In genomic region chr5:107288427-107289233, GRCm38 (mm10) we compare ENCODE assay signal across 8 mouse cellular contexts. TPM values are rescaled to one million over a fixed set of nuclear protein-coding genes. Genes with fewer than 3 reads are reported as not detected.
DNase-seq lines count a peak whose midpoint lies in the region; ATAC-seq and TF ChIP-seq lines count a peak whose summit lies in the region.

No protein-coding gene starts in this region.

- WGBS in heart, embryonic 11.5 days (ENCODE audit: insufficient replicate concordance): under 1% methylated on average over 62 of the region's 62 CpGs
- WGBS in limb, embryonic 10.5 days: under 1% methylated on average over 62 of the region's 62 CpGs
- under 1% methylated on average over 62 of the region's 62 CpGs for WGBS in midbrain, embryonic 12.5 days
- WGBS in small intestine, adult 2 months: 4% methylated on average over 62 of the region's 62 CpGs

- peak overlapping the region; percentile 90 for H3K4me2 ChIP-seq in heart, embryonic 11.5 days
- peak overlapping the region; percentile 99 for H3K4me2 ChIP-seq in midbrain, embryonic 12.5 days (replicated peaks)

- peaks cover 0 to 2% of the 10 kb centered on the region in 2 experiments; a peak in 1 of 4 replicates for H3K4me1 ChIP-seq in ES-E14 (ENCODE audit: control insufficient read depth in 2 of 2, insufficient read depth in 2 of 2, low read length in 2 of 2, poor library complexity in 1 of 2)
- H3K4me1 ChIP-seq in heart, embryonic 11.5 days (ENCODE audit: control insufficient read depth, insufficient read depth, low read length): 0 out of 2 replicates have a peak, but pooled peaks cover 6% of the 10 kb centered on the region
- peaks cover 37% of the 10 kb centered on the region for H3K4me1 ChIP-seq in limb, embryonic 10.5 days
- peaks cover 13% of the 10 kb centered on the region for H3K4me1 ChIP-seq in midbrain, embryonic 12.5 days
- peaks cover 4% of the 10 kb centered on the region; the same call in 1 of the 2 replicates for H3K4me1 ChIP-seq in small intestine, adult 2 months (ENCODE audit: control insufficient read depth, insufficient read depth, insufficient read length, low read length)

- no peak for DNase-seq in frontal cortex, postnatal 10 days (ENCODE audit: low spot score in 2 of 2)
- no peak for DNase-seq in ES-E14 (ENCODE audit: low read depth, low spot score)
- peak; percentile 64 for DNase-seq in limb, embryonic 10.5 days (ENCODE audit: low spot score)

- TF ChIP-seq CTCF in small intestine, adult 2 months (IDR thresholded peaks at IDR 0.05; ENCODE audit: extremely low read depth, insufficient read length, insufficient replicate concordance, low read depth, low read length): no peak

- no peaks in the 10 kb centered on the region for H3K36me3 ChIP-seq in ES-E14 (ENCODE audit: control insufficient read depth, insufficient read depth, low read length, poor library complexity, severe bottlenecking)
- no peaks in the 10 kb centered on the region for H3K36me3 ChIP-seq in heart, embryonic 11.5 days (ENCODE audit: control insufficient read depth, insufficient read depth, low read length)
- no peaks in the 10 kb centered on the region for H3K36me3 ChIP-seq in limb, embryonic 10.5 days
- no peaks in the 10 kb centered on the region for H3K36me3 ChIP-seq in midbrain, embryonic 12.5 days
- no peaks in the 10 kb centered on the region for H3K36me3 ChIP-seq in small intestine, adult 2 months (ENCODE audit: control insufficient read depth, insufficient read depth, low read length)

- in situ Hi-C loops in ES-E14 (cut with MboI; ENCODE audit: low sequenced_read_pairs in 2 of 2, unreplicated experiment in 2 of 2): loop anchor here in 1 of 2 experiments (25.0 kb wide), 1 partner anchor 826 kb away; the partner anchor contains the start of gene Barhl2

- no peak for TF ChIP-seq POLR2A in small intestine, adult 2 months (IDR thresholded peaks at IDR 0.05; ENCODE audit: low read depth, low read length)

- no peaks in the 10 kb centered on the region for H3K9me3 ChIP-seq in ES-E14 (ENCODE audit: control insufficient read depth, insufficient read depth, low read depth, low read length)
- no peaks in the 10 kb centered on the region for H3K9me3 ChIP-seq in heart, embryonic 11.5 days (replicated peaks; ENCODE audit: control insufficient read depth, low read length)
- H3K9me3 ChIP-seq in limb, embryonic 10.5 days (replicated peaks): no peaks in the 10 kb centered on the region
- H3K9me3 ChIP-seq in midbrain, embryonic 12.5 days: no peaks in the 10 kb centered on the region

- ATAC-seq in frontal cortex, adult (ENCODE audit: low TSS enrichment): peak; percentile 17
- ATAC-seq in common myeloid progenitor, adult 5-6 weeks (replicated peaks; ENCODE audit: low read depth, poor library complexity, severe bottlenecking): peak; percentile 24
- ATAC-seq in heart, embryonic 11.5 days (replicated peaks; ENCODE audit: insufficient number of reproducible peaks, low FRiP score, low TSS enrichment): peak; percentile 43
- peak; percentile 55 for ATAC-seq in midbrain, embryonic 12.5 days (ENCODE audit: low FRiP score, low read depth)

- no peak overlapping the region for H3K27ac ChIP-seq in ES-E14 (ENCODE audit: insufficient read depth, low read depth, low read length, poor library complexity, severe bottlenecking)
- peak overlapping the region; percentile 85 for H3K27ac ChIP-seq in heart, embryonic 11.5 days (ENCODE audit: low read depth, low read length)
- H3K27ac ChIP-seq in limb, embryonic 10.5 days: peak overlapping the region; percentile 93
- H3K27ac ChIP-seq in midbrain, embryonic 12.5 days (replicated peaks): peak overlapping the region; percentile 79
- H3K27ac ChIP-seq in small intestine, adult 2 months (ENCODE audit: insufficient read depth, low read depth, low read length): peak overlapping the region; percentile 68

- H3K27me3 ChIP-seq in heart, embryonic 11.5 days (ENCODE audit: control insufficient read depth, insufficient read depth, low read length): 0 out of 2 replicates have a peak, but pooled peaks cover 3% of the 10 kb centered on the region
- peaks cover 23% of the 10 kb centered on the region for H3K27me3 ChIP-seq in limb, embryonic 10.5 days (ENCODE audit: low read depth, poor library complexity, severe bottlenecking)
- peaks cover 31% of the 10 kb centered on the region for H3K27me3 ChIP-seq in midbrain, embryonic 12.5 days
- peaks cover 17% of the 10 kb centered on the region for H3K27me3 ChIP-seq in small intestine, adult 2 months (ENCODE audit: control insufficient read depth, insufficient read depth, low read length)

- H3K4me3 ChIP-seq in ES-E14 (ENCODE audit: insufficient read depth in 1 of 2, low read depth in 1 of 2, low read length in 2 of 2, poor library complexity in 1 of 2, severe bottlenecking in 1 of 2): peak overlapping the region; percentile 69 to 70
- peak overlapping the region; percentile 86 for H3K4me3 ChIP-seq in heart, embryonic 11.5 days (ENCODE audit: low read depth, low read length)
- H3K4me3 ChIP-seq in limb, embryonic 10.5 days: peak overlapping the region; percentile 78
- H3K4me3 ChIP-seq in midbrain, embryonic 12.5 days: peak overlapping the region; percentile 71
- peak overlapping the region; percentile 92 for H3K4me3 ChIP-seq in small intestine, adult 2 months (ENCODE audit: low read depth, low read length)

- peak overlapping the region; percentile 53 for H3K9ac ChIP-seq in ES-E14 (ENCODE audit: insufficient read depth, low read depth, low read length, poor library complexity, severe bottlenecking)
- peak overlapping the region; percentile 82 for H3K9ac ChIP-seq in heart, embryonic 11.5 days (ENCODE audit: low read depth, low read length)
- H3K9ac ChIP-seq in midbrain, embryonic 12.5 days (replicated peaks): peak overlapping the region; percentile 66

TF ChIP-seq in ES-E14, 5 proteins besides CTCF, POLR2A, EP300 and RAD21:
- TF ChIP-seq ZNF384 (IDR thresholded peaks at IDR 0.05; ENCODE audit: low read depth, low read length) (no peak), HCFC1 (IDR thresholded peaks at IDR 0.05; ENCODE audit: borderline replicate concordance, insufficient read depth, low read length) (no peak), ZC3H11A (IDR thresholded peaks at IDR 0.05; ENCODE audit: borderline replicate concordance, low read depth, low read length) (no peak), CHD2 (IDR thresholded peaks at IDR 0.05; ENCODE audit: low read depth, low read length) (no peak), MAFK (IDR thresholded peaks at IDR 0.05; ENCODE audit: insufficient read depth, low read depth, low read length) (no peak)

RNA-seq across cellular contexts. Expression of gene Tgfbr3, which starts 0.8 kb away (rescaled TPM):
- total RNA-seq in ES-E14 (2012; rRNA removed): 1.8 and 3.1 TPM in 2 replicates
- 15.9 and 21.3 TPM in 2 replicates for total RNA-seq in common myeloid progenitor, adult 5-6 weeks (2017)
- 38.2 and 39.2 TPM in 2 replicates for polyA plus RNA-seq in heart, embryonic 11.5 days (2014; fragmentation: Nextera tagmentation; extraction: Ambion mirVana)
- 12.1 and 13.6 TPM in 2 replicates for polyA plus RNA-seq in limb, embryonic 10.5 days (2016; fragmentation: Nextera tagmentation; extraction: Ambion mirVana)
- 7.8 and 10.3 TPM in 2 replicates for polyA plus RNA-seq in midbrain, embryonic 12.5 days (2016; fragmentation: Nextera tagmentation; extraction: Ambion mirVana)
- polyA plus RNA-seq in small intestine, adult 2 months (2012; rRNA removed): 6.2 and 7.5 TPM in 2 replicates

RNA-seq across cellular contexts. Expression of gene Brdt, which starts 42.3 kb away (rescaled TPM):
- 0.21 and 2.2 TPM in 2 replicates for total RNA-seq in ES-E14 (2012; rRNA removed)
- 0.73 TPM in 1 of 2 replicates, not detected in the other for total RNA-seq in common myeloid progenitor, adult 5-6 weeks (2017)
- 0.87 and 0.94 TPM in 2 replicates for polyA plus RNA-seq in heart, embryonic 11.5 days (2014; fragmentation: Nextera tagmentation; extraction: Ambion mirVana)
- 0.73 and 1.3 TPM in 2 replicates for polyA plus RNA-seq in limb, embryonic 10.5 days (2016; fragmentation: Nextera tagmentation; extraction: Ambion mirVana)
- polyA plus RNA-seq in midbrain, embryonic 12.5 days (2016; fragmentation: Nextera tagmentation; extraction: Ambion mirVana): 1.3 and 2.4 TPM in 2 replicates
- polyA plus RNA-seq in small intestine, adult 2 months (2012; rRNA removed): 0.72 and 0.96 TPM in 2 replicates
